Mouse (Mus musculus) gastrocnemius, adult 2 months (tissue): Measurements from ENCODE around the gene Slc46a1. TPM values are rescaled to one million over a fixed set of nuclear protein-coding genes. Genes with fewer than 3 reads are reported as not detected.

Source experiments
- DNase-seq: peaks from one replicate; pipeline ENCODE4 v3.0.0; 2022
- H3K27ac ChIP-seq: fragments of 200-600 bp; 2 replicates; pipeline ENCODE4 v1.8.1; 2022; ENCODE audit warnings: mild to moderate bottlenecking
- H3K4me3 ChIP-seq: fragments of 200-600 bp; 2 replicates; pipeline ENCODE4 v1.8.1; 2022; ENCODE audit warnings: mild to moderate bottlenecking, moderate library complexity
- CTCF ChIP-seq: fragments of 200-600 bp; IDR thresholded peaks from 2 replicates; pipeline ENCODE4 v1.8.1; 2022; ENCODE audit warnings: antibody characterized with exemption, mild to moderate bottlenecking, moderate library complexity
- intact Hi-C: fragments of 180-260 bp; cut with DNase I; formaldehyde crosslinking; loops from one replicate; pipeline ENCODE4 v1.15.1; 2025
- total RNA-seq, 2 experiments: library from RNA; stranded (reverse); gene quantifications; 2 replicates each; pipeline ENCODE4 v1.2.3; 2021

Slc46a1 gene
- total RNA-seq, 2 experiments from 2014 or later = 0.77 to 1.4 TPM

GRCm38 (mm10) chr11:78497544-78498522 is 32.3 kb downstream of the Slc46a1 start, which contains the start of gene Sarm1:
Gene Sarm1 (minus strand): TSS chr11:78497754.
- DNase-seq = peak; percentile 96
- intact Hi-C loops = no loop called here
- H3K27ac ChIP-seq = peak within 1 kb of the TSS; percentile 65
- H3K4me3 ChIP-seq = peak within 1 kb of the TSS; percentile 81
- TF ChIP-seq CTCF = no peak

- intact Hi-C loops = no loop called here
- no peak for TF ChIP-seq CTCF
- Histone ChIP-seq H3K4me3 (peak within 1 kb of the TSS; percentile 81), H3K27ac (peak within 1 kb of the TSS; percentile 66)
- DNase-seq = peak; percentile 74
These were observed 33.5 kb downstream of the Slc46a1 start, which contains the start of gene Vtn for GRCm38 (mm10) chr11:78499004-78499403. Gene Vtn (plus strand): TSS chr11:78499091.

- H3K4me3 ChIP-seq = peak overlapping the region; percentile 61
- peak overlapping the region; percentile 66 for H3K27ac ChIP-seq
- TF ChIP-seq CTCF = no peak
- intact Hi-C loops = no loop called here
- DNase-seq = no peak
These were observed 34.0 kb downstream of the Slc46a1 start for GRCm38 (mm10) chr11:78499543-78499942.

GRCm38 (mm10) chr11:78500623-78501202 is 35.2 kb downstream of the Slc46a1 start:
- Histone ChIP-seq H3K27ac (peak overlapping the region; percentile 66), H3K4me3 (peak overlapping the region; percentile 61)
- TF ChIP-seq CTCF = no peak
- intact Hi-C loops = no loop called here
- DNase-seq = no peak

GRCm38 (mm10) chr11:78501529-78501928 is 36.0 kb downstream of the Slc46a1 start:
- Histone ChIP-seq H3K27ac (no peak overlapping the region), H3K4me3 (peak overlapping the region; percentile 26)
- no peak for TF ChIP-seq CTCF
- intact Hi-C loops = no loop called here
- no peak for DNase-seq

- Histone ChIP-seq H3K4me3 (no peak within 1 kb of the TSS), H3K27ac (no peak within 1 kb of the TSS)
- no peak for DNase-seq
- intact Hi-C loops = no loop called here
- TF ChIP-seq CTCF = no peak
These were observed 37.6 kb downstream of the Slc46a1 start, which contains the start of gene Sebox for GRCm38 (mm10) chr11:78502909-78503650. Gene Sebox (plus strand): TSS chr11:78503447.

GRCm38 (mm10) chr11:78505430-78505829 is 39.9 kb downstream of the Slc46a1 start:
- TF ChIP-seq CTCF = no peak
- Histone ChIP-seq H3K4me3 (no peak overlapping the region), H3K27ac (no peak overlapping the region)
- DNase-seq = no peak
- intact Hi-C loops = no loop called here

GRCm38 (mm10) chr11:78509148-78509547 is 43.7 kb downstream of the Slc46a1 start:
- Histone ChIP-seq H3K27ac (no peak overlapping the region), H3K4me3 (no peak overlapping the region)
- TF ChIP-seq CTCF = peak; percentile 42
- DNase-seq = no peak
- intact Hi-C loops = no loop called here

- DNase-seq = peak; percentile 95
- intact Hi-C loops = loop anchor here (2.0 kb wide), 1 partner anchor 23 kb away; no protein-coding TSS in a partner anchor
- Histone ChIP-seq H3K27ac (peak within 1 kb of the TSS; percentile 97), H3K4me3 (peak within 1 kb of the TSS; percentile 79)
- no peak for TF ChIP-seq CTCF
These were observed 46.8 kb downstream of the Slc46a1 start, which contains the start of the genes Tmem199 and Poldip2 for GRCm38 (mm10) chr11:78512025-78512957. Gene Tmem199 (minus strand): TSS chr11:78512172. Gene Poldip2 (plus strand): TSS chr11:78512193.

- Histone ChIP-seq H3K27ac (peak overlapping the region; percentile 97; the same call in 1 of the 2 replicates), H3K4me3 (peak overlapping the region; percentile 79)
- TF ChIP-seq CTCF = no peak
- intact Hi-C loops = loop anchor here (2.0 kb wide), 1 partner anchor 22 kb away; no protein-coding TSS in a partner anchor
- no peak for DNase-seq
These were observed 47.8 kb downstream of the Slc46a1 start for GRCm38 (mm10) chr11:78513106-78513790.
